Mouse (Mus musculus): ENCODE data around the gene Thap7. TPM values are rescaled to one million over a fixed set of nuclear protein-coding genes. Genes with fewer than 3 reads are reported as not detected.

The Thap7 gene
- polyA plus RNA-seq (2016; fragmentation: Nextera tagmentation; extraction: Ambion mirVana) = 35.9 and 37.0 TPM in 2 replicates

DNA sequence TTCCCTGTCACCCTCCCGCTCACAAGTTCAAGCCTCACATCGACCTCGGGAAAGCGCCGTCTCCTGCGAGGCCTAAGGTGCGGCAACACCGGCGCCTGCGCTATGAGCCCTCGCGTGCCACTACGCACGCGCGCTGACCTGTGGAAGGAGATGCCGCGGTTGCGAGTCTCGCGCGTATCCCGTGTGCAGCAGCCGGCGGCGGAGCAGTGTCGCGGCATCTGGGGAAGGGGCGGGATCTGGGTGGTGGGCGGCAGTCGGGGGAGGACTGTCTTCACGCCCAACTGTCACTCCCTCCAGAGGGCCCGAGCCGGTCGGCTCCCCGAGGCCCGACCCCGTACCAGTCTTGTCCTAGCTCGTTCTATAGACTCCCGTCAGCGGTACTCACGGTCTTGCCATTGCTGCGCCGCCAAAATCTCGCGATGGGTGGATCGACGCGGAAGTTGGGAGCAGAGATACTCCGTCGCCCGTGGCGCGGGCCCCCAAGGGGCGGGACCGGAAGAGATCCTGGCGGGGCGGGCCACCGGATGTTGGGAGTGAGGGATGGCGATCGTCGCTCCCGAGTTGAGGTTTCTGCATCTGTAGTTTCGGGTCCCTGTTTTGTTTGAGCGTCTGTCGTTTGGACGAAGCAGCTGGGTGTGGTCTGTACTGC is at the start of gene Thap7:
TSS of gene Thap7 (minus strand) at position 497 of the 649 bp plus-strand sequence.
- H3K9ac ChIP-seq = peak within 1 kb of the TSS; percentile 85
- H3K9me3 ChIP-seq (replicated peaks) = no peaks in the 10 kb centered on the region
- H3K4me3 ChIP-seq = peak within 1 kb of the TSS; percentile 70
- ATAC-seq (ENCODE audit: insufficient number of reproducible peaks, low FRiP score) = peak; percentile 96
- no peaks in the 10 kb centered on the region for H3K27me3 ChIP-seq (replicated peaks)
- peaks cover 16% of the 10 kb centered on the region for H3K4me1 ChIP-seq (replicated peaks)
- H3K27ac ChIP-seq (ENCODE audit: poor library complexity, severe bottlenecking) = peak within 1 kb of the TSS; percentile 92
- WGBS = under 1% methylated on average over 67 of the region's 67 CpGs
- peaks cover 31% of the 10 kb centered on the region for H3K36me3 ChIP-seq
- H3K4me2 ChIP-seq = peak within 1 kb of the TSS; percentile 90

DNA sequence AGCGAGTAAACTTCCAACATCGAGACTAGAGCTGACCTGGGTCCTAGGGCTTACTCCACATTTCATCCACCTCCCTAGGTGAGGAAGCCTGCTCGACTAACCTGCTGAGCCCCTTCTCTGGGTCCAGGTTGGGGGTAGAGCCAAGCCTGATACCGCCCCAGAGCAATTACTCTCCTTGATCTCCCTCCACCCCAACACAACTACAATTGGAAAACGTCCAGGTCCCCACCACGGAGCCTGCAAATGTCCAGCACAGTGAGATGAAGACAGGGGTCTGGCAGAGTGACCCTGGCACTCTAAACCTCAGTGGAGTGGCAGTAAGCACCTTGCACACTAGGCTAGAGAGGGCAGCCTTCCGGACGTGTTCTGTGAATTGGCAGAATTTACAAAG is 45.9 kb upstream of the Thap7 start:
- H3K4me2 ChIP-seq = peak overlapping the region; percentile 93
- 15% methylated on average over 8 of the region's 8 CpGs for WGBS
- ATAC-seq (ENCODE audit: insufficient number of reproducible peaks, low FRiP score) = no peak
- no peak overlapping the region for H3K27ac ChIP-seq (ENCODE audit: poor library complexity, severe bottlenecking)
- no peaks in the 10 kb centered on the region for H3K9me3 ChIP-seq (replicated peaks)
- peaks cover 13% of the 10 kb centered on the region for H3K4me1 ChIP-seq (replicated peaks)
- H3K9ac ChIP-seq = peak overlapping the region; percentile 68
- no peaks in the 10 kb centered on the region for H3K36me3 ChIP-seq
- H3K4me3 ChIP-seq = peak overlapping the region; percentile 61
- H3K27me3 ChIP-seq (replicated peaks) = peaks cover 56% of the 10 kb centered on the region

DNA sequence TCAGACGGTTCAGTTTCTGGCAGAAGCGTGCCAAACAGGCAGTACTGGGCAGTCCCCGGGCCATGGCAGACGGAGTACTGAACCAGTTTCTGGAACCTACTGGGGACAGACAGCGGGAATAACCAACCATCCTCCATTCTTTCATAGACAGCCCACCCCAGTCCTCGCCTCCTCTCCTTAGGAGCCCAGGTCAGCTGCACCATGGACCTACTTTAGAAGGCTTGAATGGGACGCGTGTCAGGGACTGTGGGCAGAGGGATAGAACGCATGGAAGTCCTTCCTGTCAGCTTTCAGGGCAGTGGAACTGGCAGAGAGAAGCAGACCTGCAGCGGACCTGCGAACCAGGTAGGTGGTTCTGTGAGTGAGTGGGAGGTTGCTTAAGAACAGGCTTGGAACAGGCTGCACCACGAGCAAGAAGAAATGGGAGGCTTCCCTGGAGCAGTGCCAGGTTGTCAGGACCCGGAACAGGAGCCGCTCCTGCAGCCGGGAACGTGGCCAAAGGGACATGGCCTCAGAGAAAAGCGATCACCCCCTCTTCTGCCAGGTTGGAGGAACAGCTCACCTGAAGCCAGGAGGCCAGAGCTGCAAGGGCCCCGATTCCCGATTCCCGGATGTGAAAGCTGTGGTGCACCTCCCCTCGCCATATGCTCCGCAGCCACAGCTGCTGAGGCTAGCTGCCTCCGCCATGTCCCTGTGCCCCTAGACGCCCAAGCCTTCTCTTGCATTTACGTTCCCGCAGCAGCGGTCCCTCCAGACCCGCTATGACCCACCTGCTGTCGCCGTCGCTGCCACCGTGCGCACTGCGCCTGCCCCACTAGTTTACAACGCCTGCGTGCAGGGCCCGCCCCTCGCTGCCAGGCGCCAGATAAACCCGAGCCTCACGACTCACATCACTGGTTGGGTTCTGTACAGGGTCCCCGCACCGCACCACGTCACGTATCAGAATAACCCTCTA is 45.2 kb upstream of the Thap7 start:
- H3K27ac ChIP-seq (ENCODE audit: poor library complexity, severe bottlenecking) = no peak overlapping the region
- 13% methylated on average over 45 of the region's 45 CpGs for whole genome bisulfite sequencing
- H3K4me1 ChIP-seq (replicated peaks) = peaks cover 13% of the 10 kb centered on the region
- no peaks in the 10 kb centered on the region for H3K9me3 ChIP-seq (replicated peaks)
- peak overlapping the region; percentile 61 for H3K4me3 ChIP-seq
- H3K4me2 ChIP-seq = peak overlapping the region; percentile 93
- no peaks in the 10 kb centered on the region for H3K36me3 ChIP-seq
- ATAC-seq (ENCODE audit: insufficient number of reproducible peaks, low FRiP score) = no peak; the same call in 1 of the 2 replicates
- H3K9ac ChIP-seq = peak overlapping the region; percentile 68
- H3K27me3 ChIP-seq (replicated peaks) = peaks cover 63% of the 10 kb centered on the region

DNA sequence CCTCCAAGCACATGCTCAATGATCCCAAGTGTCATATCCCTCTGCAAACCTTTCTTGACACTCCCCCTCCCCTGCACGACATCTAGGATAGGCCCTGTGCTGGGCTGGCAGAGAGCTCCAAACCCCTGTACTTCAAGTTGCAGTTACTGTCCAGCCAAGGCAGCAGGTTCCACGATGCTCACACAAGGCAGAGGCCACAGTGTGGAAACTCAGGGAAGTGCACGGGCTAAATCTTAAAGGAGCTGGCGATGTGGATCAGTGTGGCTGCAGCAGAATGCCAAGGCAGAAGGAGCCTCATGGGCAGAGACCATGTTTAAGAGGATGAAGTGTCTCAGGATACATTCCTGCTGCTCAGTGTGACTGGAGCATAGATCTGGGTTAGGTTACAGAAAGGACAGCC is 35.2 kb upstream of the Thap7 start:
- Histone ChIP-seq H3K27me3 (replicated peaks) (peaks cover 32% of the 10 kb centered on the region), H3K36me3 (no peaks in the 10 kb centered on the region), H3K9ac (no peak overlapping the region), H3K4me2 (no peak overlapping the region), H3K9me3 (replicated peaks) (no peaks in the 10 kb centered on the region), H3K27ac (ENCODE audit: poor library complexity, severe bottlenecking) (no peak overlapping the region), H3K4me3 (no peak overlapping the region), H3K4me1 (replicated peaks) (peaks cover 12% of the 10 kb centered on the region)
- 19% methylated on average over 4 of the region's 4 CpGs for WGBS
- ATAC-seq (ENCODE audit: insufficient number of reproducible peaks, low FRiP score) = no peak

DNA sequence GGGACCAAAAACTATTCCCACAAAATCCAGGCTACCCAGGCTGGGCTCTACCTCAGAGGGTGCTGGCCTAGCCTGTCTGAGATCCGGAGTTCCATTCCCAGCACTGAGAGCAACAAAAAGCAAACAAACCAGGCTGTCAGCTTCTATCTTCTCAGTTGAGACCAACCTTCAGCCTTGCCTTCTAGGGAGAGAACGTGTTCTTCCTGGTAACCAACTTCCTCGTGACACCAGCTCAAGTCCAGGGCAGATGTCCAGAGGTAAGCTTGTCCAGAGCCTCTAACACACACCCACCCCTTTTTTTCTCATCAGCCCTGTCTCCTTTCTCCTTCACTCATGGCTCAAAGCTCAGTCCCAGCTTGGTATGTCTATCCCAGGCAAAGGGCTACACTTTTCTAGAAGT is 33.8 kb upstream of the Thap7 start:
- H3K9ac ChIP-seq = no peak overlapping the region
- peaks cover 18% of the 10 kb centered on the region for H3K27me3 ChIP-seq (replicated peaks)
- ATAC-seq (ENCODE audit: insufficient number of reproducible peaks, low FRiP score) = no peak
- H3K9me3 ChIP-seq (replicated peaks) = no peaks in the 10 kb centered on the region
- no peak overlapping the region for H3K4me2 ChIP-seq
- no peak overlapping the region for H3K27ac ChIP-seq (ENCODE audit: poor library complexity, severe bottlenecking)
- H3K36me3 ChIP-seq = no peaks in the 10 kb centered on the region
- peaks cover 20% of the 10 kb centered on the region for H3K4me1 ChIP-seq (replicated peaks)
- WGBS = 42% methylated on average over 3 of the region's 3 CpGs
- no peak overlapping the region for H3K4me3 ChIP-seq

DNA sequence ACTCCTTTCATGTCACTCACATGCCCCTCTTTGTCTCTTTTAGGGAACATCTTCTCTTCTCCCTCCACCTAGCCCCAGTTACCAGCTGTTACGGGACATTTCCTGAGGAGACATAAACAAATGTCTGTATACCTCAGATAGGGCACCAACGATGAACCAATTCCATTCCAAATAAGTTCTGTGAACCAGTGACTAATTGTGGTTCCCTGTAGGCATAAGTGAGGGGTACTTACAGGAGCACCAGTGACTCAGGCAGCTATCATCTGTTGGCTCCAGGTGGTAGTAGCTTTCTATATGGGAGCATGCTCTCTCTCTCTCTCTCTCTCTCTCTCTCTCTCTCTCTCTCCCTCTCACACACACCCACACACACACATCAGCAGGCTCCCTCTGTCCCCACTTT is 33.3 kb upstream of the Thap7 start:
- WGBS = 52% methylated on average over 2 of the region's 2 CpGs
- Histone ChIP-seq H3K36me3 (no peaks in the 10 kb centered on the region), H3K4me1 (replicated peaks) (peaks cover 24% of the 10 kb centered on the region), H3K27ac (ENCODE audit: poor library complexity, severe bottlenecking) (no peak overlapping the region), H3K4me2 (no peak overlapping the region), H3K9ac (no peak overlapping the region), H3K4me3 (no peak overlapping the region), H3K9me3 (replicated peaks) (no peaks in the 10 kb centered on the region), H3K27me3 (replicated peaks) (peaks cover 17% of the 10 kb centered on the region)
- no peak for ATAC-seq (ENCODE audit: insufficient number of reproducible peaks, low FRiP score)

DNA sequence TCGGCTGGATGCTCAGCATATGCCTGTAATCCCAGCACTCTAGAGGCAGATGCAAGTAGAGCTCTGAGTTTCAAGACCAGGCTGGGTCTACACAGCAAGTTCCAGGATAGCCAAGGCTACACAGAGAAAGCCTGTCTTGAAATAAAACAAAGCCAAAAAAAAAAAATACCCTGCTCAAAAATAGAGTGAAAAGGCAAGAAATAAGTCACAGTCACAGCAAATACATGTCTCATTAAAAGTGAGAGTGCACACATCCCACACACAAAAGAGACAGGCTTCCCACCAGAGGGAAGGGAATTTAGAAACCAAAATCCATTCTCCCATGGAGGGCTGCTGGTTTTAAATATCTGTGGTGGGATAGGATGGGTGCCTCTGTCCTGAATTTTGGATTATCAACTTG is 32.6 kb upstream of the Thap7 start:
- no peak overlapping the region for H3K4me3 ChIP-seq
- H3K27ac ChIP-seq (ENCODE audit: poor library complexity, severe bottlenecking) = no peak overlapping the region
- no peak overlapping the region for H3K9ac ChIP-seq
- 44% methylated on average over 1 of the region's 1 CpGs for WGBS
- H3K9me3 ChIP-seq (replicated peaks) = no peaks in the 10 kb centered on the region
- peaks cover 17% of the 10 kb centered on the region for H3K27me3 ChIP-seq (replicated peaks)
- no peak overlapping the region for H3K4me2 ChIP-seq
- no peaks in the 10 kb centered on the region for H3K36me3 ChIP-seq
- ATAC-seq (ENCODE audit: insufficient number of reproducible peaks, low FRiP score) = no peak
- peaks cover 31% of the 10 kb centered on the region for H3K4me1 ChIP-seq (replicated peaks)

DNA sequence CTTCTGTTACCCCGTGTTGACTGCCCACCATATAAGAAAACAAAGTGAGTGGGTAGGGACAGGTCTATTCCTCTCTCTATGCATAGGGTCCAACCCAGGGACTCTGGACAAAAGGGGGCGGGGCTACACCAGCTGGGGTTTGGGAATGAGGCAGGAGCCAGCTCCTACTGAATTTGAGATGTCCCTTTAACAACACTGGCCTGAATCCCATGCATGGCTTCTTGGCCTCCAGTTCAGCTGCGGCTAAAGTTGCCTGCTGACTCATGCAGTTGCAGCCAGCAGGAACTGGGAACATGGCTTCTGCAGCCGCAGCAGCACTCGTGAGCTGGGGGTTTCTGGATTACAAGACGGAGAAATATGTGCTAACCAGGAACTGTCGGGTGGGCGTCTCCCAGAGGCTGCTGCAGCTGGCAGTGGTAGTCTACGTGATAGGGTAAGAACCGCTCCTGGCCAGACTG is 30.8 kb upstream of the Thap7 start, which contains the start of gene P2rx6:
TSS of gene P2rx6 (plus strand) at position 135 of the 458 bp plus-strand sequence.
- H3K4me1 ChIP-seq (replicated peaks) = peaks cover 37% of the 10 kb centered on the region
- H3K27ac ChIP-seq (ENCODE audit: poor library complexity, severe bottlenecking) = peak within 1 kb of the TSS; percentile 48; the same call in 1 of the 2 replicates
- no peaks in the 10 kb centered on the region for H3K9me3 ChIP-seq (replicated peaks)
- whole genome bisulfite sequencing = 2% methylated on average over 10 of the region's 10 CpGs
- H3K27me3 ChIP-seq (replicated peaks) = peaks cover 12% of the 10 kb centered on the region
- H3K4me3 ChIP-seq = peak within 1 kb of the TSS; percentile 45
- H3K9ac ChIP-seq = peak within 1 kb of the TSS; percentile 58
- H3K4me2 ChIP-seq = peak within 1 kb of the TSS; percentile 72
- peak; percentile 28; the same call in 1 of the 2 replicates for ATAC-seq (ENCODE audit: insufficient number of reproducible peaks, low FRiP score)
- H3K36me3 ChIP-seq = no peaks in the 10 kb centered on the region

DNA sequence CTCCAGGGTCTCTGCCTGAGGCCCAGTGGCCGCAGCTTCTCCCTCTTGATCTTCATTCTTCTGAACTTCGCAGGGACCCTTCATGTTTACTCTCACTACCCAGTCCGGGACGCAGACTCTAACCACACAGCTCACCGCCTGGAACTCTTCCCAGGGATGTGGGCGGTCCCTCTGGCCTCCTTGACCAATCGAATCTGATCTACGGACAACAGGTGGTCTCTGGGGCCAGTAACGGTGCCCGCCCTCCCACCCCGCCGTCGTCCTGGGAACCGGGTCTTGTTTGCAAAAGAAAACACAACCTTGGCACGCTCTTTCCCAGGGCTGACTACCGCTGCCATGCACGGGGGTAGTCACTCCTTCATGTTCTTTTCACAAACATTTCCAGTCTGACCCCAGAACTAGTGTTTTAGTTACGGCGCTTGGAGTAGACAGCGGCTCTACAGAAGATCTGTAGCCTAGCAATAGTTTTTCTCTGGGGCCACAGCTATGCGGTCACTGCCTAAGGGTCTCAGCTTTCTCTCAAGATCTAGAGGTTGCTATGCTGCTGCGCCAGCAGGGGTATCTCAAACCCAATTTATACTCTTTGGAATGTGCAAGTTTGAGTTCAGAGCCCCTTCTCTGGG is 30.3 kb upstream of the Thap7 start, which contains the start of gene Lrrc74b:
TSS of gene Lrrc74b (minus strand) at position 120 of the 623 bp plus-strand sequence.
- peak; percentile 81 for ATAC-seq (ENCODE audit: insufficient number of reproducible peaks, low FRiP score)
- Histone ChIP-seq H3K27ac (ENCODE audit: poor library complexity, severe bottlenecking) (peak within 1 kb of the TSS; percentile 48; the same call in 1 of the 2 replicates), H3K36me3 (no peaks in the 10 kb centered on the region), H3K9me3 (replicated peaks) (no peaks in the 10 kb centered on the region), H3K27me3 (replicated peaks) (peaks cover 12% of the 10 kb centered on the region; the same call in 1 of the 2 replicates), H3K4me3 (peak within 1 kb of the TSS; percentile 45), H3K4me2 (peak within 1 kb of the TSS; percentile 72), H3K9ac (peak within 1 kb of the TSS; percentile 58), H3K4me1 (replicated peaks) (peaks cover 37% of the 10 kb centered on the region)
- 1% methylated on average over 22 of the region's 22 CpGs for WGBS

DNA sequence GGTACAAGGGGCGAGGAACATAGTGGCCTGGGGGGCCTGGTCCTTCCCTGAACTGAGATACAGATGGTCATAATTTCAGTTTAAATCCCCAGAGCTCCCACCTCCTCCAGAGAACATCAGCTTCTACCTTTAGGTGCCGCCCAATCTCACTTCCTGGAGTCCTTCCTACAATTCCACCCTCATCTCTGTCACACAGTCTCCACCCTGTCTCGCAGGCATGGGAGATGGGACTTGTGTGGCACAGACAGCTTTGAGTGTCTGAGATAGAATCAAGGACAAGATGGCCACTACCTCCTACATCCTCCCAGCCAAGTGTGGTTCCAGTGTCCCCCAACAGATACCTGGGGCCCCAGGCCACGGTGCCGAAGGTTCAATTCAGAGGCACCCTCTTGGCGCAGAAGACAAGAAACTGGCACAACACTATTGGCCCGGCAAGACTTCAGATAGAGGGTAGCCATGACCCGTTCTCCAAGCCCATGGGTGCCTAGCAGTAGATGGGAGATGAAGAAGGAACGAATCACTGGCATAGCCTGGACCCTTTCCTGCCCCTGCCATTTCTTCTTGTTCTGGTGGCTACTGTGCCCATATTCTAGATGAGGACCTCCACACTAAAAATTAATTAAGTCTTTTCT is 28.6 kb upstream of the Thap7 start:
- H3K4me1 ChIP-seq (replicated peaks) = peaks cover 50% of the 10 kb centered on the region
- H3K4me3 ChIP-seq = 0 out of 2 replicates have a peak overlapping the region, but pooled peaks have one; percentile 9
- H3K27ac ChIP-seq (ENCODE audit: poor library complexity, severe bottlenecking) = no peak overlapping the region
- WGBS = 63% methylated on average over 9 of the region's 9 CpGs
- no peaks in the 10 kb centered on the region for H3K36me3 ChIP-seq
- no peak for ATAC-seq (ENCODE audit: insufficient number of reproducible peaks, low FRiP score)
- peak overlapping the region; percentile 59 for H3K4me2 ChIP-seq
- no peak overlapping the region for H3K9ac ChIP-seq
- H3K9me3 ChIP-seq (replicated peaks) = no peaks in the 10 kb centered on the region
- peaks cover 8% of the 10 kb centered on the region; the same call in 1 of the 2 replicates for H3K27me3 ChIP-seq (replicated peaks)
